Mouse (Mus musculus) heart, adult 2 months (tissue): ENCODE measurements around the gene Wwox.

Experiments used
- CTCF ChIP-seq: fragments of 200-600 bp; IDR thresholded peaks from 2 replicates; pipeline ENCODE4 v1.8.1; 2022; ENCODE audit warnings: antibody characterized with exemption, mild to moderate bottlenecking, moderate library complexity
- EP300 ChIP-seq: fragments of 200-500 bp; IDR thresholded peaks from 2 replicates; pipeline ENCODE4 v1.6.1; 2011; ENCODE audit warnings: low read depth, low read length, control low read depth; ENCODE audit not compliant: insufficient read depth

DNA sequence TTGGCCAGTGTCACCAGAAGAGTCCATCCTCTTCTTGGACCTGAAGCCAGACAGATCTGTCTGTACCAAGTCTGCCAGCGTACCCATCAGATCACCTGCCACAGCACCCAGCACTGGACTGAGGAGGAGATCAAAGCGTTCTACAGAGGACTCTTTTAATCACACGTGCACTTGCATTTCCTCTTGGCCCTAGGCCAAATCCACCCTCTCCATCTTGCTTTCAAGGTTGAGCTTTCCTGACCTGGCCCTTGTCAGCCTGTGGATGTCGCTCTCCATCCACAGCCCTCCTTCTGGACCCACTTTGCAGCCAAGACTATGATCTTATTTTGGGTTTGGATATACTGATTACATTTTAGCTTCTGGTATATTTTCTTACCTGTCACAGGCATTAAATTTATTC lies 218.3 kb downstream of the Wwox start:
- TF ChIP-seq EP300 (no peak), CTCF (no peak)
